Mouse (Mus musculus): Measurements from ENCODE around the gene Gpc5.
A peak's percentile ranks its signal among the peaks of the same experiment; 100 is the strongest.

Gene Gpc5

DNA sequence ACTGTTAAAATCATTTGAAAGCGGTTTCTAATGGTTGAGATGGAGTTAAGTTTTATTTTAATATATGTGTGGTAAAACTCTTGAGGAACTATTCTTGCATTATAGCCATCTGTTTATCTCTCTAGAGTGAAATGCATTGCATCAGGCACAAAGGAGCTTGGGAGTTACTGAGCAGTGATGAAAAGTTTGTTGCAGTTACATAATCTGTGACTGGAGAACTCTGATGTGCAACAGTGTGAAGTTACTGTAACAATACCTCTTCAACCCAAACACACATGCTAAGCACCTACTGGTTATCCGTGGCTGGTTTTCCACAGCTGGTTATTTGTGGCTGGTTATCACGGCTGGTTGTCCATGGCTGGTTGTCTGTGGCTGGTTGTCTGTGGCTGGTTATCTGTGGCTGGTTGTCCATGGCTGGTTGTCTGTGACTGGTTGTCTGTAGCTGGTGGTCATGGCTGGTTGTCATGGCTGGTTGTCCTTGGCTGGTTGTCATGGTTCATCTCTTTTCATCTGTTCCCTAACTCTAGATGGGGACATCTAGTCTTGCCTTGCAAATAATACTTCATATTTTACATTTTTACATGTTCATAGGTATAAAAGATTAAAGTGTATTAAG is 273.4 kb downstream of the Gpc5 start:
- DNase-seq (ENCODE audit: low read depth, low spot score): no peak

- no peak for DNase-seq (ENCODE audit: low read depth, low spot score)
These were observed 277.7 kb downstream of the Gpc5 start for GRCm38 (mm10) chr14:115369611-115370167.

GRCm38 (mm10) chr14:115371131-115371530 is 279.1 kb downstream of the Gpc5 start:
- DNase-seq (ENCODE audit: low read depth, low spot score): no peak

GRCm38 (mm10) chr14:115391831-115392230 is 299.8 kb downstream of the Gpc5 start:
- no peak for DNase-seq (ENCODE audit: low read depth, low spot score)

DNA sequence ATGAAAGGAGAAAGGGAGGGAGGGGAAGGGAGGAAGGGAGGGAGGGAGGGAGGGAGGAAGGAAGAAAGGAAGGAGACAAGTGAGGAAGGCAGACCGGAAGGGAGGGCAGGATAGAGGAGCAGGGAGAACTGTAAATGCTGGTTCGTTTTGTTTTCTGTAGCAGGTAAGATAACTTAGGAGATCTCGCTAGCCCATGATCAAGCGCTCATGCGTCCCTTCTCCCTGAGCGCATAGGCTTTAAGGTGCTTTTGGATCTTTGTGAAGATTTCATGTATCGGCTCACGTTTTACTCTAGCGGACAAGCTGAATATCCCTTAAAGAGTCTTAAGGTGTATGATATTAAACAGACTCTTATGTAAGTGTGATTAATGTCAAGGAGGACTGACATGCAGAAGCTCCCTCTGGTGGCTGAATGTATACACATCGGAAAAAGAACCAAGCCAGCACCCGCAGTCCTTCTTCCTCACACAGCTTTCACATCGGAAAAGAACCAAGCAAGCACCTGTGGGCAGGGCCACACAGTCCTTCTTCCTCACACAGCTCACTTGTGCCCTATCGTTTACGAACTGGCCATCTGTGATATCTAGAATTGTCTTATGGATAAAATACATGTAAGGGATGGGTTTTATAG is 301.0 kb downstream of the Gpc5 start:
- DNase-seq (ENCODE audit: low read depth, low spot score): peak; percentile 16

- no peak for DNase-seq (ENCODE audit: low read depth, low spot score)
These were observed 314.6 kb downstream of the Gpc5 start for GRCm38 (mm10) chr14:115406596-115406995.

- no peak for DNase-seq (ENCODE audit: low read depth, low spot score)
These were observed 315.4 kb downstream of the Gpc5 start for GRCm38 (mm10) chr14:115407309-115407930.

DNA sequence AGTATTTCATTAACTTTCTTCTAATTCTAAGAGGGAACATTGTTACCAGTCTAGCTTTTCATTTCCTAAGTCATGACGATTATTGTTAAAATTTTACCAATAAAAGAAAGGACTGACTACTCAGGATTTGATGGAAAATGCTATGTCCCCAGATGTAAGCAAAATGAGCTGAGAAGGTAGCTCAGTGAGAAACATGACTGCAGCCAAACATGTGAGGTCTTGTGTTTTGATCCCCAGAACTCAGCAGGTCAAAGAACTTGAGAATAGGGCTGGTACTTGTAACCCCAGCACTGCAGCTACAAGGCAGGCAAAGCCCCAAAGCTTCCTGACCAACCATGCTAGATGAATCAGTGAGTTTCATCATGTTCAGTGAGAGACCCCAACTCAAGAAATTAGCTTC is 318.9 kb downstream of the Gpc5 start:
- DNase-seq (ENCODE audit: low read depth, low spot score): no peak

GRCm38 (mm10) chr14:115411513-115412174 is 319.6 kb downstream of the Gpc5 start:
- no peak for DNase-seq (ENCODE audit: low read depth, low spot score)

DNA sequence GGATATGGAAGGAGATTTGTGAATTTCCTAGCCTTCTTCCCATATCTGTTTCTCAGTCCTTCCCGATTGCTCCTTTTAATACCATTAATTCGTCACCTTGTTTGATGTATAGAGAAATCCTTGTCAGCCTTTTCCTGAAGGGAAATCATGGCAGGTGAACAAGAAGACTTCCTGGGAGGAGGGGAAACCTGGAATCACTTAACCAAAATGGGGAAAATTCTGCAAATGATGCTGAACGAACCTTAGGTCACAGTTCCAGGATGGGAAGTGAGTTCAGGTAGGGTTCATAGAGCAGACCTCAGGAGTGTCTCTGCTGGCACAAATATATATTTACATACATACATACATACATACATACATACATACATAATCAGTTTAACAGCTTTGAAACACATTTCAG is 320.8 kb downstream of the Gpc5 start:
- no peak for DNase-seq (ENCODE audit: low read depth, low spot score)

- no peak for DNase-seq (ENCODE audit: low read depth, low spot score)
These were observed 321.4 kb downstream of the Gpc5 start for GRCm38 (mm10) chr14:115413429-115413828.

DNA sequence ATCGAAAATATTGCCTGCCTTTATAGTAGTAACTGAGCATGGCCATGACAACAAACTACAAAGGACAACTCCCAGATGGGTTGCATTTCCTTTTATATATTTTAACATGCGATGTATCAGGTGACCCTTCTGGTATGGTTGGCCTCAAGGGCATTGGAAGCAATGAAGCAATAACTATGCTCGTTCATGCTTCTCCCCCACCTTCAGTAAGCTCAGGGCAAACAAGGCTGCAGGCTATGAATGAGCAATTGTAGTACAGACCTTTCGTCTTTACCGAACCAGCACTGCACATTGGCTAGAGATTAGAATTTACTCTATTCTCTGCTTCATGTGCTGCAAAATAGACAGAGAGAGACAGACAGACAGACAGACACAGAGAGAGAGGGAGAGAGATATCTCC is 322.5 kb downstream of the Gpc5 start:
- no peak for DNase-seq (ENCODE audit: low read depth, low spot score)

DNA sequence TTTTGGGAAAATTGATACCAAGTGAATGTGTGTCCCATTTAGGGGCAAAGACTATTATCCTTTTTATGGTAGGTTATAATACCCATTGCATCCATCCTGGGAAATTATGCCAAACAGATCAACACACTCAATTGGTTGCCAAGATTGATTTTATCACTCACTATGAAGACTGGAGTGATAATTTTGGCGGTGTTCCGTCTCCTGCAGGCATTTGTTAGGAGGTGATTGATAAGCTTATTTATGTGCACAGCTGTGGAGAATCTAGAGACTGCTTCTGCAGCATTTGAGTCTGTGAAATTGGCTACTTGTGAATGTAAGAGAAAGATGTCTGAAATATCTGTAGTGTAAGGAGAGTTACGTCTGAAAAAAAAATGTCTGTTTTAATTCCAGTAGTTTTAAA is 340.0 kb downstream of the Gpc5 start:
- no peak for DNase-seq (ENCODE audit: low read depth, low spot score)

GRCm38 (mm10) chr14:115432368-115432767 is 340.4 kb downstream of the Gpc5 start:
- DNase-seq (ENCODE audit: low read depth, low spot score): no peak

GRCm38 (mm10) chr14:115436617-115437016 is 344.6 kb downstream of the Gpc5 start:
- DNase-seq (ENCODE audit: low read depth, low spot score): no peak

- DNase-seq (ENCODE audit: low read depth, low spot score): peak; percentile 42
These were observed 353.1 kb downstream of the Gpc5 start for GRCm38 (mm10) chr14:115444789-115445770.

GRCm38 (mm10) chr14:115450938-115451337 is 358.9 kb downstream of the Gpc5 start:
- DNase-seq (ENCODE audit: low read depth, low spot score): no peak

GRCm38 (mm10) chr14:115467960-115468359 is 375.9 kb downstream of the Gpc5 start:
- no peak for DNase-seq (ENCODE audit: low read depth, low spot score)

- DNase-seq (ENCODE audit: low read depth, low spot score): no peak
These were observed 383.2 kb downstream of the Gpc5 start for GRCm38 (mm10) chr14:115475234-115475633.

GRCm38 (mm10) chr14:115477360-115477759 is 385.3 kb downstream of the Gpc5 start:
- no peak for DNase-seq (ENCODE audit: low read depth, low spot score)

DNA sequence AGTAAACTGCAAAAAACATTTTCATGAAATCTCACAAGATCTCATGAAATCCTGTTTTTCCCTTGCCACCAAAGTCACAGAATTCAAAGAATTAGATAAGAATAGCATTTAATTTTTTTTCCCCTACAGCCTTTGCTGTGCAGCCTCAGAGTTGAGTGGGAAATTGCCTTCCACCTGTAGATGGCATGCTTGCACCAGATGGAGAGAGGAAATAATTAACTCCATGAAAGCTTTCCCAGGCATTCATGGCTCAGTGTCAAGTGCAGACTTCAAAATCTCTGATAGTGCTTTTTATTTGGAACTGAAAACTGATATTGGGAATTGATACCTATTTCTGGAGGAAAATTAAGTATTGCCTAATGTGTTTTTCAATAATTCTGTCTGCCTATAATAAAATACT is 393.1 kb downstream of the Gpc5 start:
- no peak for DNase-seq (ENCODE audit: low read depth, low spot score)

Data from brain, embryonic 18.5 days (tissue).